Comparison of ENCODE assay signal across 8 mouse cellular contexts in the genomic region with DNA sequence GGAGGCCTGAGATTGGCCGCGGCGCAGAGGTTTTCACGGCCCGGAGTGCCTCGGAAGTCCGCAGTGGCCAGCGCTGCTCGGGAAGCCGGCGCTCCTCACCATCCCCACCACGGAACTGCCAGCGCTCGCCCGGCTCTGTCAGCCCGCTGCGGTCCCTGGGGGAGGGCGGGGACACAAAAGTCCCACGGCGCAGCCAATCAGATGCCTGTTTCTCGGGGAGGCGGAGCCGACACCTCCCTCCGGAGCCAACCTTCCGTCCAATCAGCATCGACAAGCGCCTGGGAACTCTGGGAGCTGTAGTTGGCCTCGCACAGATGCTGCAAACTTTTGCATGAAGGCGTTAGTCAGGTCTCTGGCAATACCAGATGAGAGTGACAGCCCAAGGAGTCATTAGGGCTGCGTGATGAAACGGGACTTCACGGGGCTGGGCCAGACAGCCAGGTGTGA. TPM values are rescaled to one million over a fixed set of nuclear protein-coding genes. Genes with fewer than 3 reads are reported as not detected.
DNase-seq lines count a peak whose midpoint lies in the region; ATAC-seq lines count a peak whose summit lies in the region.

A gene (minus strand): TSS at position 150 of the 447 bp plus-strand sequence.

- under 1% methylated on average over 32 of the region's 32 CpGs for WGBS in heart, embryonic 14.5 days
- WGBS in liver, embryonic 13.5 days (ENCODE audit: insufficient replicate concordance): under 1% methylated on average over 32 of the region's 32 CpGs
- WGBS in stomach, embryonic 16.5 days: 0% methylated on average over 32 of the region's 32 CpGs

- DNase-seq in c-Kit-negative CD71-positive TER-119-positive erythroid progenitor cells, embryonic 14.5 days (ENCODE audit: low read depth, low spot score): peak; percentile 98
- peak; percentile 96 for DNase-seq in fibroblast of lung, adult 2 months (ENCODE audit: low read depth)
- DNase-seq in kidney, postnatal 14 days: peak; percentile 99
- peak; percentile 98 for DNase-seq in liver, embryonic 13.5 days
- DNase-seq in neural tube, embryonic 10.5 days (ENCODE audit: extremely low spot score, low spot score): peak; percentile 95

- H3K36me3 ChIP-seq in heart, embryonic 14.5 days (ENCODE audit: control insufficient read depth, insufficient read depth, low read length): no peaks in the 10 kb centered on the region
- no peaks in the 10 kb centered on the region for H3K36me3 ChIP-seq in liver, embryonic 13.5 days
- H3K36me3 ChIP-seq in stomach, embryonic 16.5 days (ENCODE audit: control insufficient read depth, insufficient read depth, low read length): no peaks in the 10 kb centered on the region

- peak within 1 kb of the TSS; percentile 87 for H3K4me2 ChIP-seq in heart, embryonic 14.5 days (ENCODE audit: low read length)
- peak within 1 kb of the TSS; percentile 93 for H3K4me2 ChIP-seq in liver, embryonic 13.5 days
- H3K4me2 ChIP-seq in stomach, embryonic 16.5 days (ENCODE audit: low read depth, low read length): peak within 1 kb of the TSS; percentile 68

- peak within 1 kb of the TSS; percentile 92 to 96 for H3K4me3 ChIP-seq in heart, embryonic 14.5 days (ENCODE audit: control insufficient read depth in 1 of 2, insufficient read depth in 1 of 2, low read depth in 1 of 2, low read length in 2 of 2)
- peak within 1 kb of the TSS; percentile 89 for H3K4me3 ChIP-seq in liver, embryonic 13.5 days (replicated peaks)
- peak within 1 kb of the TSS; percentile 80 for H3K4me3 ChIP-seq in stomach, embryonic 16.5 days (replicated peaks; ENCODE audit: low read length)

- peak; percentile 93 for ATAC-seq in CD4-positive, CD25-positive, alpha-beta regulatory T cell, adult 4 months
- peak; percentile 87 for ATAC-seq in heart, embryonic 14.5 days (ENCODE audit: insufficient number of reproducible peaks, insufficient read depth, low FRiP score, low read depth)
- peak; percentile 92 for ATAC-seq in liver, embryonic 13.5 days (ENCODE audit: low read depth)
- ATAC-seq in stomach, embryonic 16.5 days (ENCODE audit: insufficient read depth, low FRiP score): peak; percentile 95

- H3K27ac ChIP-seq in heart, embryonic 14.5 days (replicated peaks in 1 of 2; ENCODE audit: control insufficient read depth in 1 of 2, insufficient read depth in 1 of 2, low read depth in 2 of 2, low read length in 2 of 2): peak within 1 kb of the TSS; percentile 78 to 84
- peak within 1 kb of the TSS; percentile 87 for H3K27ac ChIP-seq in liver, embryonic 13.5 days
- peak within 1 kb of the TSS; percentile 89 for H3K27ac ChIP-seq in stomach, embryonic 16.5 days (ENCODE audit: low read length)

- no peaks in the 10 kb centered on the region for H3K9me3 ChIP-seq in heart, embryonic 14.5 days (ENCODE audit: control insufficient read depth, low read length)
- H3K9me3 ChIP-seq in liver, embryonic 13.5 days (replicated peaks): no peaks in the 10 kb centered on the region
- no peaks in the 10 kb centered on the region for H3K9me3 ChIP-seq in stomach, embryonic 16.5 days (replicated peaks; ENCODE audit: control insufficient read depth, low read length)

- H3K4me1 ChIP-seq in heart, embryonic 14.5 days (ENCODE audit: control insufficient read depth in 2 of 2, insufficient read depth in 2 of 2, low read length in 2 of 2): peaks cover 15 to 24% of the 10 kb centered on the region in 2 experiments
- peaks cover 86% of the 10 kb centered on the region for H3K4me1 ChIP-seq in liver, embryonic 13.5 days (replicated peaks)
- H3K4me1 ChIP-seq in stomach, embryonic 16.5 days (ENCODE audit: control insufficient read depth, insufficient read depth, low read length): 0 out of 2 replicates have a peak, but pooled peaks cover 12% of the 10 kb centered on the region

- H3K27me3 ChIP-seq in heart, embryonic 14.5 days (ENCODE audit: control insufficient read depth, insufficient read depth, low read length): no peaks in the 10 kb centered on the region
- H3K27me3 ChIP-seq in liver, embryonic 13.5 days: no peaks in the 10 kb centered on the region
- H3K27me3 ChIP-seq in stomach, embryonic 16.5 days (ENCODE audit: control insufficient read depth, insufficient read depth, low read length): no peaks in the 10 kb centered on the region

- peak within 1 kb of the TSS; percentile 84 for H3K9ac ChIP-seq in heart, embryonic 14.5 days (ENCODE audit: low read length)
- peak within 1 kb of the TSS; percentile 91 for H3K9ac ChIP-seq in liver, embryonic 13.5 days
- peak within 1 kb of the TSS; percentile 82 for H3K9ac ChIP-seq in stomach, embryonic 16.5 days (ENCODE audit: low read length)

RNA-seq across cellular contexts. Expression of the gene that starts here (rescaled TPM):
- 1 to 10 TPM; 1.6 to 2.4 TPM for polyA plus RNA-seq in CD4-positive, CD25-positive, alpha-beta regulatory T cell, adult 4 months (2017; shearing (Covaris generic))
- polyA plus RNA-seq in heart, embryonic 14.5 days (2014; fragmentation: Nextera tagmentation; extraction: Ambion mirVana): 3.8 and 4.4 TPM in 2 replicates
- 7.0 TPM in 2 replicates for polyA plus RNA-seq in liver, embryonic 13.5 days (2015; fragmentation: Nextera tagmentation; extraction: Ambion mirVana)
- 12.4 and 13.7 TPM in 2 replicates for polyA plus RNA-seq in stomach, embryonic 16.5 days (2015; fragmentation: Nextera tagmentation; extraction: Ambion mirVana)

Comparison
In these comparisons a context has a peak if more than half of its experiments do, and no peak if none do; other contexts are left out.
1. Peak in every context shown above with its lines: DNase-seq, ATAC-seq, H3K4me3 ChIP-seq and H3K27ac ChIP-seq.